Mouse (Mus musculus) gastrocnemius, postnatal 10 days (tissue): ENCODE measurements around the gene Mdh1. TPM values are rescaled to one million over a fixed set of nuclear protein-coding genes. Genes with fewer than 3 reads are reported as not detected.

Experiments used
- DNase-seq: peaks from one replicate; pipeline ENCODE4 v3.0.0; 2021; ENCODE audit warnings: mixed read lengths
- long read RNA-seq, 2 experiments: library from polyadenylated mRNA; stranded (forward); transcript quantifications; one replicate each; pipeline ENCODE4 v2.0.0; 2021
- total RNA-seq, 2 experiments: library from RNA; stranded (reverse); gene quantifications; 2 replicates each; pipeline ENCODE4 v1.2.3; 2021

Gene Mdh1
- total RNA-seq = 100 to 1,000 TPM; 419 to 455 TPM
- long read RNA-seq, experiment 1, transcript Mdh1-201 (9 exons, 2,122 nt) = major isoform, 375 of 389 reads
- long read RNA-seq, experiment 1, partial matches to known transcripts = 11 of 389 reads
- long read RNA-seq, experiment 1, other reads (novel, unspliced or antisense) = 3 of 389 reads
- long read RNA-seq, experiment 2, transcript Mdh1-201 (9 exons, 2,122 nt) = major isoform, 429 of 448 reads
- long read RNA-seq, experiment 2, partial matches to known transcripts = 15 of 448 reads
- long read RNA-seq, experiment 2, other reads (novel, unspliced or antisense) = 4 of 448 reads

DNA sequence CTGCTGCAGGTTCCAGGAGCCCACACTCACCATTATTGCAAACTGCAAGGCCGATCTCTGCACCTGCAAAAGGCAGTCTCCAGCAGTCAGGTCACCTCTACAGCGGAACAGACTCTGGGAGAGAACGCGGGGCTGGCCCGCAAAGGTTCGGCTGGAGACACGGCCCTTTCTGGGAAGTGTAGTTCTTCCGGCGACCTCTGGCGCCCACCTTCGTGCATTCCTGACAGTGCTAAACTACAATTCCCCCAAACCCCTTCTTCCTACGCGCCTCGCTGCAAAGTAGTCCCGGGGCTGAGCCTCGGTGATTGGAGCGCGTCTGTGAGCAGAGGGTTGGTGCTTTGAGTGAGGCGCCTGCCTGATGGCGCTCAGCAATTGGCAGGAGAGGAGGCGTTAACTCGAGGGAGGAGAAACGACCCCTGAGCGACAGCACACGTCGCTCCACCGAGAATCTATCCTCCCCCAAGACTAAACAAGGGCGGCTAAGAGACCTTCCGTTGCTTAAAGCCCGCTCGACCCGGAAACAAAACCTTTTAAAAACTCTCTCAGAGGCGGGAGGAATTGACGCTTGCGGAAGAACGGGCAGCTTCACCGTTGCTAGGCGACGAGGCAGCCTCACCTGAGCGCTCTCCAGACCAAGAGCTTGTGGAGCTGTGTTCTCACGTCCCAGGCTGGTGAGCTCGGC lies at the start of gene Mdh1, which contains the start of gene Wdpcp:
Gene Mdh1, minus strand, starts transcription at position 668 of the 682 bp plus-strand sequence.
Gene Wdpcp, plus strand, starts transcription at position 536 of the 682 bp plus-strand sequence.
- peak; percentile 80 for DNase-seq

DNA sequence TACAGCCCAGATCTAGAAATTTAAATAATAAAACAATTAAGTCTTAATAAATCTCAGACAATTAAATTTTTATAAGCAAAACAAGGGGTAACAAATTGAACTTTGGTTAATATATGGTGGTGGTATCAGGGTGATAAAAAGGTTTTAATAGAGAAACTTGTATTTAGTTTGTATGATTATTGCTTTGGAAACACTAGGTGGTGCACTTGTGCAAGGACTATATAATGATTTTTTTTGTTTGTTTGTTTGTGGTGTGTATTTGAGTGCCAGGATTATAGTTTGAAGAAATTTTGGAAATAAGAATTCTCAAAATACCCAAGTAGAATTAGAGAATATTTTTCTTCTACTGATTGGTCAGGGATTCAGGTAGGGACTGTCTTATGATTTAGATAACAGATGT lies 43.7 kb upstream of the Mdh1 start:
- DNase-seq = no peak

DNA sequence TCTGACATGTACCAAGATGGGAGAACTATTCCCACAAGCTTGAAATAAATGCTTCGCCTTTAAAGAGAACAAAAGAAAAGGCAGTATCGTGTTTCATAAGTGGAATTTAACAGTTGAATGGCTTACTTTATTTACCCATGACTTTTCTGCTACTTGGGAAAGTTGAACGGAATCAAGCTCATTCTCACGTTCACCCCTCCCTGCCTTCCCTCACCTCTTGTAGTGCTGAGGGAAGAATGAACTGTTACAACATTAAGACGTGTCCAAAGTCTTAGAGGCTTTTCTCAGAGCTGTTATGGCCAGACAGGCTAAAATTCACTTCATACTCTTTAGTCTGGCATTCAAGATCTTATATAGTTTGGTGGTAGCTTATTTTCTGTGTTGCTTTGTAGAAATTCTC lies 30.3 kb upstream of the Mdh1 start:
- DNase-seq = no peak

- no peak for DNase-seq
Measured at GRCm38 (mm10) chr11:21583286-21583685, 11.1 kb upstream of the Mdh1 start.

GRCm38 (mm10) chr11:21581472-21581871 lies 9.3 kb upstream of the Mdh1 start:
- no peak for DNase-seq

GRCm38 (mm10) chr11:21570973-21571372 lies 1.2 kb downstream of the Mdh1 start:
- no peak for DNase-seq

DNA sequence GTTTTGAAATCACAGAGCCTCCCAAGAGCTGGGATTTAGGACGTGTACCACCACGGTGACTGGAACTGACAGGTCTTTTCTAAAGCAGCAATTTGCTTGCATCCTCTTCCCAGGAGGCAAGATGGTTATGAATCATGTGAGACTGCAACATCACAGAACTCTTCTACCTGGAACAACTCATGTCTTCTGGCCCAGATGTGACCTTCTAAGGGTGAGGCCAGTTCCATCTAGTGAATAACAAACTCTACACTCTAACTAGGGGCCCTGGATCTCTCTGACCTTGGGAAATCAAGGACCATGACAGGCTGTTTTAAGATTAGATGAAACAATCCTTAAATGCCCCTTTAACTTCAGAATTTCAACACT lies 2.1 kb downstream of the Mdh1 start:
- DNase-seq = no peak

DNA sequence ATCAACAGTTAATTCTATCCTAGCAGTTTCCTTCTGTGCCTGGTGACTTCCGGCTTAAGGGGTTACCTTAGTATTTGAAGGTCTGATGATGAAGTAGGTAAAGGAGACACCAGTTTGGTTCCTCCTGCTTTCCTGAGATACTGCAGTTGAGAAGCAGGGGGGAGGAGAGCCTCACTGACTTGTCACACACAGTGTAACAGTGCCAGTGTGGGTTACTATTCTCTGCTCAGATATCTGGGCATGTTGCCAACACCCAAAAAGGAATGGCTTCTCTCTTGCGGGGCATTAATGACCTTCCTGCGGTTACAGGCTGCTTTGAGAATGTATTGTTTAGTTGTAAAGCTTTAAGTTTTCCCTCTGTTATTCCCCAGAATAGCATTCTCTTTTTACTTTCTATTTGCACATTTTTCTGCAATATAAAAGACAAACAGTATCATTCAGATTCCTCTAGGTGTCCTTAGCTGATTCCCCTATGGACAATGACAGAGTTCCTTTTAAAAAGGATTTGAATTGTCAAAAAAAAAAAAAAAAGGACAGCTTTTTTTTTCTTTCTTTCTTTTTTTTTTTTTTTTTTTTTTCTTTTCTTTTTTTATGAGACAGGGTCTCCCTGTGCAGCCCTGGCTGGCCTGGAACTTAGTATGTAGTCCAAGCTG lies 2.6 kb downstream of the Mdh1 start:
- DNase-seq = peak; percentile 9

- DNase-seq = no peak
Measured at GRCm38 (mm10) chr11:21569002-21569401, 3.2 kb downstream of the Mdh1 start.

- DNase-seq = no peak
Measured at GRCm38 (mm10) chr11:21567733-21568132, 4.4 kb downstream of the Mdh1 start.

GRCm38 (mm10) chr11:21566934-21567333 lies 5.2 kb downstream of the Mdh1 start:
- no peak for DNase-seq

- DNase-seq = no peak
Measured at GRCm38 (mm10) chr11:21564681-21565405, 7.3 kb downstream of the Mdh1 start.

DNA sequence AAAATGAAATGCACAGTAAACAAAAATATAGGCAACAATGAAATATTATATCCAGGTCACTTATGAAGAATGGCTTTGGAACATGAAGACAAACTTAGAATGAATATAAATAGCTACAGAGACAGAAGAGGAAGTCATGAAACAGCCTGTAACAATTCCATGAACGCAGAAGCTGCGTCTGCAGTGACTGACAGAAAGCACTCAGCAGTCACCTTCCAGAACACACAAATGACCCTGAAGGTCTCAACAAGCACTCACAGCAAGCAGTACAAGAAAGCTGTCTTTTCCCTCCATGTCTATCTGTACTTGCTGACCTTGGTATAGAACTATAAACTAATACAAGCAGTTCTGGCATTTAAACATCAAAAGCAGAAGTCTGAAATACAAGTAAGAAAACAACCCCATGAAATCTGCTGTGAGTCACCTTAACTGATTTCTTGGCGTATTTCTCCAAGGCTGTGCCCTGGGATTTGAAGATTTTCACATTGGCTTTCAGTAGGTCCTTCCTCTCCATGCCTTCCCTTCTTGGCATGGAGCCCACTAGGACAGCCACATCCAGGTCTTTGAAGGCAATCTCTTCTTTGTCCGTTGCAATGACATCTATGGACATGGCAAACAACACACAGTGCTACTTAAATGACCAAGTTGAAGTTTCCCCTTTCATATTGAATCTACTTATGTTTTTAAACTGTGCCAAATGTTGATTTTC lies 8.4 kb downstream of the Mdh1 start:
- no peak for DNase-seq

- no peak for DNase-seq
Measured at GRCm38 (mm10) chr11:21561347-21561746, 10.8 kb downstream of the Mdh1 start.

- no peak for DNase-seq
Measured at GRCm38 (mm10) chr11:21559727-21560126, 12.4 kb downstream of the Mdh1 start.

- no peak for DNase-seq
Measured at GRCm38 (mm10) chr11:21552049-21552448, 20.1 kb downstream of the Mdh1 start.

DNA sequence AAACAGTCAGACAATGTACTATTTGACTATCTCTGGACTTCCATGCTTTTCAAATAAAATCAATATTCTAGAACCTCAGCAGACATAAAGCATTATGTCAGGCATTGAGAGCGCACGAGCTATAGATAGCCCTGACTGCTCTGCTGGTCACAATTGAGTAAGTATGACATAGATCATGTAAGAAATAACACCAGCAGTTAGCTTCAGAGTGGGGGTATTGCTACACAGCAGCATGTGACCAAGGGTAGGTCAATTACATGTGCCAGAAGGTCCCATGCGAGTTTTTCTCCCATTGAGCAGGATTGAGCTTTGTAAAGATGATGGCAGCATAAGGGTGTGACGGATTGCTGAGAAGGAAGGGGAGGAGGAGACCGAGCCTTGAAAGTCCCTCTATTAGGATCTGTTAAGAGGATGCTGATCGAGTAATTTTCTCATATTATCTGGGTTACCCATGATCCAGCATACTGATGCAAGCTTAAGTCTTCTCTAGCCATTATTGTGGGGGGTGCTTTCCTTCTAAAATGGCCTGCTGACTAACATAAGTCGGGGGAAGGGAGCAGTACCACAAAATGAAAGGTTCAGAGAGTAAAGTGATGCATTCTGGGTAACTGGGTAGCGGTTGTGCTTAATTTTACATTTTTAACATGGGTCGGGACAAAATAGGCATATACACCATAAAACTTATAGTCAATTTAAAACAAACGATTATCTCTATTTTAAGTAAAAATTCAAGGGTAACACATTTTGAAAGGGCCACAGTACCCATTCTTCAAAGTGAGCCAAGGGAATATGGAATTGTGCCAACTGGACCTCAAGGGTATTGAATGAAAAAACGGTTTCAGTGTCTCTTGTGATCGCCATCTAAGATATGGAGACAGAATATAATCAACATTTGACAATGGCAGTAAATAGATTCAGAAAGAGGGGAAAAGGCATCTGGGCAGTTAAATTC lies 21.7 kb downstream of the Mdh1 start:
- DNase-seq = no peak

DNA sequence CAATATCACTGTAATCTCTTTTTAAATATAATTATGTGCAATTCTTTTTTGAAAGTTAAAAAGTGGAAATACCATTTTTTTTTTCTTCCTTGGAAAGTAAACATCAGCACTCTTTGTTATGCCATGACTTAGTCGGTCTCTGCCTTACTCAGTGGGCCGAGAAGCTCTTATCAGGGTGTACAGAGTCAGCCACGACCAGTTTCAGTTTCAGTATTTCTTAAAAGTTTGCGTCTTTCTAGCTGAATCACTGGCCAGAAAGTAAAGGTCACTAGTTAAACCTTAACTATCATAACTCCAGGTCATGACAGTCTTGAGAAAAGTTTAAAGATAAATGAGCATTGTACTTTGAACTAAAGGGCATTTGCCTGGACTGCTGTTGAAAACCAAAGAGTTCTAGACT lies 22.4 kb downstream of the Mdh1 start:
- no peak for DNase-seq

DNA sequence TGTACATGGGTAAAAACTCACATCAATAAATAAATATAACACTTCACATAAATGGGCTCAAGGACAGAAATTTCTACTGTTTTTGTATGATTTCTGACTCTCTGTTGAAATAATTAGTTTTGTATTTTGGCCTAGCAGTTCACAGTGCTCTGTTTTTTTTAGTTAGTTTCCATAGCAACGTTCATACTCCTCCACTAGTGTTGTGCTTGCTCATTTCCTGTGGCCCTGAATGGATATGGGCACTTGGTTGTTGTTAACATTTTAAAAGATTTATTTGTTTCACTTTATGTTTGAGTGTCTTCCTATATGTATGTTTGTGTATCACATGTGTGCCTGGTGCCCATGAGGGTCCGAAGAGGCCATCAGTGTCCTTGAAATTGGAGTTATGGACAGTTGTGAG lies 23.1 kb downstream of the Mdh1 start:
- no peak for DNase-seq

GRCm38 (mm10) chr11:21547518-21547917 lies 24.6 kb downstream of the Mdh1 start:
- DNase-seq = no peak

DNA sequence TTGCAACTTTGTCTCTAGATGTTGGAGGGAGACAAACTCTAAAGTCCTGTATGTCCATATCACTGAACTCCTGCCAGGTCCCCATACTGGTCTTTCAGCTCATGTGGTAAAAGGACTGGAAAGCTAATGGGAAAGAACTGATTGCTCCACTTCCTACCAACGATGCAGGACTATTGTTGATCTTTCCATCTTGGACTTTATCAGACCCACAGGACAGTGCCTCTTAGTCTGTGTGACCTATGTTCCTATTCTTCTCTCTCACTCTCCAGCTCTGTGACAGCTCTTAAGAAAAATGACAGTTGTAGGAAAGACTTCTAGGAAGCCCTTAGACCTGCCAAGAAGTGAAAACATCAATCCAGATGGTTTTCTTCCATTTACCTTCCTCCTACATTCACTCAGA lies 25.5 kb downstream of the Mdh1 start:
- DNase-seq = no peak
